Mouse (Mus musculus): ENCODE results near the gene Trdn.

DNA sequence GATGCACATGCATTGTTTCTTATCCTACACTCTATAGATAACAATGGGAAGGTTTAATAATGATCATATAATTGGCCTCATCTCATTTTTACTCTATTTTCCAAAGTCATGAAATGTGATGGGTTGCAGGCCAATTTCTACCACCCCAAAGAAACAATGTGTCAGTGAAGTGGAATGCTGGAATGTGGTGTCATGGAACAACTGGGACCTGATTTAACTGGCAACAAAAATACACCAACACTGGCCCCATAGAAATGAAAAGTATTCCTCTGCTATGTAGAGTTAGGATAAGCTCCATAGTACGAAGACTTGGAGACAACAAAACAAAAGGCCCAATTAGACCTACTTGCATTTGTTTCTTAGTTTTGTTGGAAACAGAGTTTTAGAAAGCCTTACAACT lies 173.6 kb downstream of the Trdn start:
- TF ChIP-seq CTCF (IDR thresholded peaks at IDR 0.05; ENCODE audit: extremely low read depth, insufficient read length, insufficient replicate concordance, low read depth, low read length) (no peak), POLR2A (IDR thresholded peaks at IDR 0.05; ENCODE audit: low read depth, low read length) (no peak)

Data from small intestine, adult 2 months (tissue).